Mouse (Mus musculus) brown adipose tissue, adult 24 weeks (tissue): Measurements from ENCODE around the gene Rab6b. TPM values are rescaled to one million over a fixed set of nuclear protein-coding genes. Genes with fewer than 3 reads are reported as not detected.
A peak's percentile ranks its signal among the peaks of the same experiment; 100 is the strongest.

Experiments
- H3K27ac ChIP-seq: fragments of 200-500 bp; replicated peaks from 2 replicates; pipeline ENCODE4 v1.5.1; 2012; ENCODE audit warnings: low read depth, mild to moderate bottlenecking, low read length
- H3K4me1 ChIP-seq: fragments of 200-500 bp; 2 replicates; pipeline ENCODE4 v1.6.1; 2012; ENCODE audit warnings: low read length, mixed read lengths; ENCODE audit not compliant: control insufficient read depth, insufficient read depth, insufficient read length
- H3K4me3 ChIP-seq: fragments of 200-500 bp; 2 replicates; pipeline ENCODE4 v1.5.1; 2012; ENCODE audit warnings: low read depth, mild to moderate bottlenecking, low read length, moderate library complexity; ENCODE audit not compliant: insufficient read depth
- polyA plus RNA-seq: library from polyadenylated mRNA; stranded (reverse); fragments of >200 nt; gene quantifications from 2 replicates; pipeline ENCODE4 v1.2.4, GENCODE M21; 2012; ENCODE audit not compliant: missing spikeins, insufficient read depth, insufficient read length

Rab6b gene
- polyA plus RNA-seq, 1 experiment: 33.8 TPM

DNA sequence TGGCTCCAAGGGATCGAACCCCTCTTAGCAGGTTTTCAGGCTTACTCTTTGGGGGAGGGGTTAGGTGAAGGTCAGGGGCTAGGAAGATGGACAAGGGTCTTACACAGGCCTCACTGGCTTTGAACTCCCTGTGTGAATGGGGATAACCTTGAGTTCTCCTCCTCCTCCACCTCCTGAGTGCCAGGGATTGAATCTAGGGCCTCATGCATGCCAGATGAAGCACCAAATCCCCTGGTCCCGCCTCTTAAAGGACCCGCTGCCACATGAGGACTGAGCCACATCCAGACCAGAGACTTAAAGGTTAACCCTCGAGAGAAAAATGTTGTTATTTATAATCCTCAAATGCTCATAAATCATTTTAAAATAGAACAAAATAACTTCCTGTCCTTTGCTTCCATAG is 5.4 kb downstream of the Rab6b start:
- no peaks in the 10 kb centered on the region; the same call in 1 of the 2 replicates for H3K4me1 ChIP-seq
- H3K4me3 ChIP-seq: no peak overlapping the region
- H3K27ac ChIP-seq: no peak overlapping the region

DNA sequence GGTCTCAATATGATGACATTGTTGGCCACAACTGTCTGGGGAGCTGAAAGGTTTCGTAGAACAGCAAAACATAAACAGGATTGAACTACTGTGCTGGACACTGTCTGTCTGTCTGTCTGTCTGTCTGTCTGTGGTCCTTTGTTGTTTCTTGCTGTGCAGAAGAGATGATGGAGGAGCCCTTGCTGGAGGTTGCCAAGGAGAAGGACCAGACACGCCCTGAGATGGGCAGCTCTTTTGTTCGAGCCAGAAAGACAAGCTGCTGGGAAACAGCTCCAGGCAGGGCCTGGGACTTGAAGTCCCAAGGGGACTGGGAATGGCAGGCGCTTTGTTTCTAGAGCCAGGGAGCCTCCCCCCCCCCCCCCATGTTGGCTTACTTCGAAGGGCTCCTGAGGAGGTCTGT is 5.9 kb downstream of the Rab6b start:
- Histone ChIP-seq H3K4me1 (peaks cover 2% of the 10 kb centered on the region; the same call in 1 of the 2 replicates), H3K4me3 (no peak overlapping the region), H3K27ac (no peak overlapping the region)

DNA sequence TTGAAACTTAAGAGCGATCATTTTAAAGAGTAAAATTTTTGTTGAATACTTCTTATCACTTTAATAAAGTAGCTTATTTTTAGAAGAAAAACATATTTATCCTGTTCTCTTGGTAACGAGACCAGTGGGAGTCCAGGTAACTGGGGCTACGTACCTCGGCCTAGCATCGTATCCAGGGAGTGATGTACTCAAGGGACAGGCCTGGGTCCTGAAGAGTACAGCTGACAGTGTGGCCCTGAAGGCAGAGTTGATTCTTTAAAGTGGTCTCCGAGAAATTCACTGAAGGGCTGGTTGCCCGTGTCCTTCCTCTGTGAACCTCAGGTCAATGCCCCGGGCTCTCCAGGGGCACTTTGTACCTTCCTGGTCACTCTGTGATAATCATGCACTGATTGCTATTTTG is 6.4 kb downstream of the Rab6b start:
- H3K4me1 ChIP-seq: peaks cover 2% of the 10 kb centered on the region; the same call in 1 of the 2 replicates
- H3K4me3 ChIP-seq: no peak overlapping the region
- H3K27ac ChIP-seq: no peak overlapping the region

- Histone ChIP-seq H3K4me3 (no peak overlapping the region), H3K4me1 (peaks cover 2% of the 10 kb centered on the region; the same call in 1 of the 2 replicates), H3K27ac (no peak overlapping the region)
These were observed 7.2 kb downstream of the Rab6b start for GRCm38 (mm10) chr9:103118651-103119275.

- peaks cover 2% of the 10 kb centered on the region; the same call in 1 of the 2 replicates for H3K4me1 ChIP-seq
- no peak overlapping the region for H3K4me3 ChIP-seq
- H3K27ac ChIP-seq: no peak overlapping the region
These were observed 8.2 kb downstream of the Rab6b start for GRCm38 (mm10) chr9:103119781-103120180.

DNA sequence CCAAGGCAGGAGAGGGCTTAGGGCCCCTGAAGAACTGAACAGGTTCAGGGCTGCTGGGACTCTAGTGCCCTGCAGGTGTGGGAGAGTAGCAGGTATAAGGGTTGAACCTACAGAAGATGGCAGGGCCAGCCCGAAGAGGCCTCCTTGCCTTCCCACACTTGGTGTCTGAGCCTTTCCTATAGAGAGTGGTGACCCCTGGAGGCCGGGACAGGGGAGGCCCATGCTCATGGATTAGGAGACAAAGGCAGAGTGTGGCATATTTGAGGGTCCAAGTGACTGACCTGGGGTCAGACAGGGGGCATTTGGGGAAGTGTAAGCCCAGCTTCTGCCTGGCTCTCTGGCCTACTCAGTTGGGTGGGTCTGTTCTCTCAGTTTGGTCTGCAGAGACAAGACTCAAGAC is 8.6 kb downstream of the Rab6b start:
- H3K4me3 ChIP-seq: no peak overlapping the region
- no peak overlapping the region for H3K27ac ChIP-seq
- H3K4me1 ChIP-seq: peaks cover 2% of the 10 kb centered on the region; the same call in 1 of the 2 replicates

DNA sequence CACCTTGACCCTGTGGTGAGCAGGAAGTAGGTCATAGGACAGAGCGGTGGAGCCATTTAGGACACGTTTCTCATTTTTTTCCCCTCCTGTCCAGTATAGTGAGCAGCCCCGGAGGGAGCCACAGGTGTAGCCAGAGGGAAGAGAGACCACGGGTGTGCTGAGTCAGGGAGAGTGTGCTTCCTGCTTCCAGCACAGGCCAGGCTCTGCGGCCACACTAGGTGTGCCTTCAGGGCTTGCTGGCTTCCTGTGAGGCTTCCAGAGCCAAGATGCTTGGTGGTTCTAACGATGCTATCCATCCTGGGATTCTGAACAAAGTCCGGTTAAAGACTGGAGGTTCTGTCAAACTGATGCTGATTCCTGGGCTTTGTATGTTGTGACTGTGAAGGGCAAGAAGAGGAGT is 10.0 kb downstream of the Rab6b start:
- Histone ChIP-seq H3K27ac (no peak overlapping the region), H3K4me3 (no peak overlapping the region), H3K4me1 (peaks cover 2% of the 10 kb centered on the region; the same call in 1 of the 2 replicates)

GRCm38 (mm10) chr9:103124746-103125145 is 13.2 kb downstream of the Rab6b start:
- Histone ChIP-seq H3K4me3 (no peak overlapping the region), H3K4me1 (peaks cover 2% of the 10 kb centered on the region; the same call in 1 of the 2 replicates), H3K27ac (no peak overlapping the region)

DNA sequence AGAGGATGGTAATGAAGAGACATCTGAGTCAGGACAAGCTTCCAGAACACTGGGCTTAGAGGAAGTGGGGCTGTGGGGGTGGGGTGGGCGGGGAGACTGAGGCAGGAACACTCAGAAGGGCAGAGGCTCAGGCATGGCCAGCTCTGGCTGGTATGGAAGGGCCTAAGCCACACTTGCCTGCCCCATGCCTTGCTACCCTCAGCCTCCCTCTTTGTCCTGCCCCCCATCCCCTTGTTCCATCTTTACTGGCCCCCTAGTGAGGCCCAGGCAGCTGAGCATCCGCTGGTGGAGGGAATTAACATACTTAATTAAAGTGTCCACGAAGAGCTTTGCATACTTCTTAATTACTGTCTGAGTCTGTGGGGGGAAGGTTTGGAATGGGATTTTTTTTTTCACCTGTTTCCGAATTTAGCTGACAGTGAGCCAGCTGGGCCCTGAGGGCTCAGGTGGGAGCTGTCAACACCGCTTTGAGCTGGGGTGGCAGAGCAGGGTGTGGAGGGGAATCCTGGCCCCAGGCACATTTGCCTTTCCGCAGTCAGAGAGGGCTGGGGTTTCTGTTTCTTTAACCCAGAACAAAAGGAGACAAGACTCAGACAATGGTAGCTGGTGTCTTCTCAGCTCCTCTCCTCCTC is 22.0 kb downstream of the Rab6b start:
- Histone ChIP-seq H3K4me3 (no peak overlapping the region), H3K4me1 (peaks cover 20% of the 10 kb centered on the region)

DNA sequence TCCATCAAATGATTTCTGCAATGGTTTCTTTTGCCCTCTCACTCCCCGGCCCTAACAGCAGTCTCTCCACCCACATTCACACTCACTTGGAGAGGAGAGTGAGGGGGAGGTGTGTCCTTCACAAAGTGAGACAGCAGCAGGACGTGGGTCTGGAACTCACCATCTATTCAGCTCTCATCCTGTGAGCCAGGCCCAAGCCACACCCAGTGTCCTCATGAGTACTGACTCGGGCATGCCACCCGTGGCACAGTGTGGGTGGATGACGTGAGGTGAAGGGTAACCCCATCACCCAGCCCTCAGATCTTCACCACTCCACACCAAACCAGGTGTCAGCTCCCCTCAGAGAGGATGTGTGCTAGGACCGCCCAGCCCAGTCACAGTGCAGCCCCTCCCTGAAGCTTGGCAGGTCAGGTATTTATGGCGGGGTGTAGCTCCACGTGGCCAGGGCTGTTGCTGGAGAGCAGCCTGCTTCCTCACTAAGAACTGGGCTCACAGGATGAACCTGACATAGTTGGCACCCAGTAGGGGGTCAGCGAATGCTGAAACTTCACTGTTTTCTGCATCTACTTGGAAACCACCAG is 23.0 kb downstream of the Rab6b start:
- Histone ChIP-seq H3K4me3 (no peak overlapping the region), H3K4me1 (peaks cover 25% of the 10 kb centered on the region), H3K27ac (peak overlapping the region; percentile 28)

More for the DNA sequence above, 22.0 kb downstream of the Rab6b start:
- no peak overlapping the region for H3K27ac ChIP-seq

GRCm38 (mm10) chr9:103139481-103139880 is 27.9 kb downstream of the Rab6b start:
- peaks cover 26% of the 10 kb centered on the region for H3K4me1 ChIP-seq
- H3K4me3 ChIP-seq: no peak overlapping the region
- H3K27ac ChIP-seq: no peak overlapping the region

DNA sequence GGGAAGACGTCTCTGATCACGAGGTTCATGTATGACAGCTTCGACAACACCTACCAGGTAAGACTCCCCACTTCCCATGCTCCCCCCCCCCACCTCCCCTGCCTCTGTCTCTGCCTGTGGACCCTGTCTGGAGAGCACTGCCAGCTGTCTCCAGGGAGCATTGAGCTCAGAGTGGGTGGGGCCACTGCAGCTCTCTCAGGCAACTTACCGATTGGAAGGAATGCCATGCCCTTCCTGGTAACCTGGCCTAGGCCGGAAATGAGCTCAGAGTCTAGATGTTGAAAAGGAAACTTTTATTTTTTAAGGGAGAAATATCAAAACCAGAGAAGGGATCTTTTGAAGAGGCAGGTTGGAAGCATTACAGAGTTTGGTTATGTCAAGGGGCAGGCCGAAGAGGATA is 28.8 kb downstream of the Rab6b start:
- H3K4me1 ChIP-seq: peaks cover 26% of the 10 kb centered on the region
- no peak overlapping the region for H3K27ac ChIP-seq
- no peak overlapping the region for H3K4me3 ChIP-seq

GRCm38 (mm10) chr9:103141266-103141665 is 29.7 kb downstream of the Rab6b start:
- Histone ChIP-seq H3K27ac (no peak overlapping the region), H3K4me1 (peaks cover 26% of the 10 kb centered on the region), H3K4me3 (no peak overlapping the region)

GRCm38 (mm10) chr9:103143881-103144280 is 32.3 kb downstream of the Rab6b start:
- Histone ChIP-seq H3K4me3 (no peak overlapping the region), H3K27ac (no peak overlapping the region), H3K4me1 (peaks cover 17% of the 10 kb centered on the region)

DNA sequence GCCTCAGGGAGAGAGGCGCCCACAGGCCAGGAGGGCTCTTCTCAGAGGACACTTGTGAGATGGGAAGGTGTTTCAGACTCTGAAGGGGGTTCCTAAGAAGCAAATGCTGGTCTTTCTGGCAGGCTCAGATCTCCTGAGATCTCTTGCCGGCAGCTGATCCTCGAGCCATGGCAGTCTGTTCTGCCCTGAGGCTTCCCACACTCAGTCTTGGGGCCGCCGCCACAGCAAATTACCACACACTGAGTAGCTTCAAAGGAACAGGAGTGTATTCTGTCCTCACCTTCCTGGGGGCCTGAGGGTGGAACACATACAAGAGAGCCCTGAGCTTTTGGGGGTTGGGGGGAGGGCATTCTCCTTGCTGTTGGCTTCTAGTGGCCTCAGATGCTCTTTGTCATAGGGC is 33.8 kb downstream of the Rab6b start:
- peaks cover 5% of the 10 kb centered on the region for H3K4me1 ChIP-seq
- no peak overlapping the region for H3K27ac ChIP-seq
- H3K4me3 ChIP-seq: no peak overlapping the region

DNA sequence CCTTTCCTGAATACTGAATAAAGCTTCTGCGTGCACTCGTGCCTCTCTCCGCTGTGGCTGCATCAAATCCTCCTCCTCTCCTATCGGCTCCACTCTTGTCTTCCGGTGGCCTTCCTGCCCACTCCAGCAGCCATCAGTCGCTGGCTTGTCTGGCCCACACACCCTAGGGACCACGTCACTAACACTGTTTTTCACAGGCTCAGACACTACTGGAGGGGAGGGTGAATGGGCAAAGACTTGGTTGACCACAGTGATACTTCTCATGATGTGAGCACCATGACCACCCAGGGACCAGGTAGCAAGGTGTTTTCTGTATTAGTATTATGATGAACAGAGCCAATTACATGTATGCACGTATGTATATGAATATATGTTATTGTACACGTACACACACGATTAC is 34.7 kb downstream of the Rab6b start:
- no peaks in the 10 kb centered on the region for H3K4me1 ChIP-seq
- H3K27ac ChIP-seq: no peak overlapping the region
- H3K4me3 ChIP-seq: no peak overlapping the region
